Mouse (Mus musculus): ENCODE results near the gene Ccdc54. TPM values are rescaled to one million over a fixed set of nuclear protein-coding genes. Genes with fewer than 3 reads are reported as not detected.

The Ccdc54 gene
- polyA plus RNA-seq, 1 experiment from 2014 or later = not detected

DNA sequence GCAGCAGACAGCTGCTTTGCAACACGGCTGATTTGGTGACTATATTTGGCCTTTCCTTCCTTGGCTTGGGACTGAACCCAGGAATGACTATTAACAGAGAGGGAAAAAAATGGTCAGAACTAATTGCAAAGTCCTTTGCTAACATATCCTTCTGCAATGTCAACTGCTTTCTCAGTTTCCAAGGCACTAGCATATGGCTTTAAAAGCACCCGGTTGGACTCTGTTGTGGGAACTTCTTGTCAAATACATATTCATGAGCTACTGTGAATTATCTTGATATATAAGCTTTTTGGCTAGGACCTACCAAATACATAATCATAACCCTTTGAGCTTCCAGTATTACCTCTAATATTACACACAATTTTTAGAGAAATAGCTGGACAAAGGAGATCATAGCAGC is 37.1 kb downstream of the Ccdc54 start:
- Histone ChIP-seq H3K4me1 (replicated peaks; ENCODE audit: control insufficient read depth, insufficient read depth, low read length) (no peaks in the 10 kb centered on the region), H3K4me2 (replicated peaks; ENCODE audit: low read depth) (no peak overlapping the region), H3K36me3 (ENCODE audit: control insufficient read depth, insufficient read depth) (no peaks in the 10 kb centered on the region), H3K27me3 (replicated peaks; ENCODE audit: control insufficient read depth, insufficient read depth, low read length) (no peaks in the 10 kb centered on the region), H3K9me3 (ENCODE audit: control insufficient read depth) (no peaks in the 10 kb centered on the region), H3K9ac (ENCODE audit: low read depth, low read length) (no peak overlapping the region), H3K4me3 (ENCODE audit: low read depth, low read length) (no peak overlapping the region), H3K27ac (ENCODE audit: low read depth, low read length) (no peak overlapping the region)
- WGBS = 81% methylated on average over 2 of the region's 2 CpGs
- no peak for TF ChIP-seq CTCF (IDR thresholded peaks at IDR 0.05; ENCODE audit: low read depth)
- ATAC-seq = no peak

DNA sequence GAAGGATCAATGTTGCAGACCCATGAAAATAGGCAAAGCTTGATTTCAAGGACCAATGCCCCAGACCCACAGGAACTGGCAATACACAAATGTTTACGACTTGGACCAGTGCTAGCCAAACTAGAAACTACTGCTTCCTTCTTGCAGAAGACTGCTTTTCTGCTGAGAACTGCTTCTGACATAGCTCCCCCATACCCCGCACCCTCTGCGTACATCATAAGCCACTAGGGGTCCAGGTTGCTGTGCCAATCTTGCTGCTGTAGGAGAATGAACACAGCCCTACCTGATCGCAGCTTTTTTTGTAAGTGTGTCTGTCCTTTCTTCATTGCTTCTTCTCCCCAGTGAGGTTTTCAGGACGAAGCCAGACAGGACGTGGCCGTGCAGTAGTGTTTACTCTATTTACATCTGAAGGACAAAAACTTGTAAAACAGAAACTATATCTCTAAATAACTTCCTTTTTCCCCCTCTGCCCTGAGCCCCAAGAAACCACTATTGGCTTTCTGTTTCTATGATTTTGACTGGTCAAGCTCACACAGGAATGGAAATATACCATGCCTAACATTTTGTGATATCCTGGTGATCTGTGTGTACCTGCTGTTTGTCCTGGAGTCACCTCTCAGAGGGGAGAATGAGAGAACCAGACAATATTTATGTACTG is 39.0 kb downstream of the Ccdc54 start:
- Histone ChIP-seq H3K4me1 (replicated peaks; ENCODE audit: control insufficient read depth, insufficient read depth, low read length) (no peaks in the 10 kb centered on the region), H3K27ac (ENCODE audit: low read depth, low read length) (no peak overlapping the region), H3K36me3 (ENCODE audit: control insufficient read depth, insufficient read depth) (no peaks in the 10 kb centered on the region), H3K4me3 (ENCODE audit: low read depth, low read length) (no peak overlapping the region), H3K27me3 (replicated peaks; ENCODE audit: control insufficient read depth, insufficient read depth, low read length) (no peaks in the 10 kb centered on the region), H3K9me3 (ENCODE audit: control insufficient read depth) (no peaks in the 10 kb centered on the region), H3K9ac (ENCODE audit: low read depth, low read length) (no peak overlapping the region), H3K4me2 (replicated peaks; ENCODE audit: low read depth) (no peak overlapping the region)
- no peak for TF ChIP-seq CTCF (IDR thresholded peaks at IDR 0.05; ENCODE audit: low read depth)
- no peak for ATAC-seq
- 60% methylated on average over 7 of the region's 7 CpGs for WGBS

DNA sequence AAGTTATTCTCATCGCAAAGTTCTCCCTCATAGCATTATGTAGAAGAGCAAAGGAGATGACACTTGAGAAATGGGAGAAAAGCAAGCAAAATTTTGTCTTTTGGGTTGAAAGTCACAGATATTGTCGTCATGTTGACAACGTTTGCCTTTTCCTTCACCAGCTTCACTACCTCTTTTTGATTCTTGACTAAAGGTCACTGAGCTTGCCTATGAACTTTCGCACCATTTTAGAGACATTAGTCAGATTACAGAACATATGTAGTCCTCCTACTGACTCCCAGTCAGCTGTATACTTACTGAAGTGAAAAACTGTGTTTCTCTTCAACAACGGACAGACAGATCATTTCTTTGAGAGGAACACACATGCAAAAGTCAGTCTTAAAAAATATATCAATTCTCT is 40.0 kb downstream of the Ccdc54 start:
- WGBS = 84% methylated on average over 5 of the region's 5 CpGs
- H3K36me3 ChIP-seq (ENCODE audit: control insufficient read depth, insufficient read depth) = no peaks in the 10 kb centered on the region
- no peaks in the 10 kb centered on the region for H3K27me3 ChIP-seq (replicated peaks; ENCODE audit: control insufficient read depth, insufficient read depth, low read length)
- H3K9me3 ChIP-seq (ENCODE audit: control insufficient read depth) = no peaks in the 10 kb centered on the region
- no peak for ATAC-seq
- TF ChIP-seq CTCF (IDR thresholded peaks at IDR 0.05; ENCODE audit: low read depth) = no peak
- no peak overlapping the region for H3K4me2 ChIP-seq (replicated peaks; ENCODE audit: low read depth)
- no peak overlapping the region for H3K4me3 ChIP-seq (ENCODE audit: low read depth, low read length)
- no peak overlapping the region for H3K9ac ChIP-seq (ENCODE audit: low read depth, low read length)
- no peaks in the 10 kb centered on the region for H3K4me1 ChIP-seq (replicated peaks; ENCODE audit: control insufficient read depth, insufficient read depth, low read length)
- no peak overlapping the region for H3K27ac ChIP-seq (ENCODE audit: low read depth, low read length)

- no peak overlapping the region for H3K4me3 ChIP-seq (ENCODE audit: low read depth, low read length)
- H3K27me3 ChIP-seq (replicated peaks; ENCODE audit: control insufficient read depth, insufficient read depth, low read length) = no peaks in the 10 kb centered on the region
Observed at GRCm38 (mm10) chr16:50542554-50543333, 48.2 kb downstream of the Ccdc54 start.

More at GRCm38 (mm10) chr16:50542554-50543333, 48.2 kb downstream of the Ccdc54 start:
- Histone ChIP-seq H3K9ac (ENCODE audit: low read depth, low read length) (no peak overlapping the region), H3K4me1 (replicated peaks; ENCODE audit: control insufficient read depth, insufficient read depth, low read length) (no peaks in the 10 kb centered on the region), H3K4me2 (replicated peaks; ENCODE audit: low read depth) (no peak overlapping the region), H3K9me3 (ENCODE audit: control insufficient read depth) (no peaks in the 10 kb centered on the region), H3K36me3 (ENCODE audit: control insufficient read depth, insufficient read depth) (no peaks in the 10 kb centered on the region), H3K27ac (ENCODE audit: low read depth, low read length) (no peak overlapping the region)
- WGBS = 61% methylated on average over 5 of the region's 5 CpGs
- TF ChIP-seq CTCF (IDR thresholded peaks at IDR 0.05; ENCODE audit: low read depth) = peak; percentile 71
- ATAC-seq = no peak

Other genes starting within 250 kb of the Ccdc54 start
- 14.6 and 17.8 TPM in 2 replicates for gene Bbx, start 158.8 kb downstream of the Ccdc54 start, polyA plus RNA-seq (2015; fragmentation: Nextera tagmentation; extraction: Ambion mirVana)

All from intestine, postnatal 0 days (tissue).